Comparison of ENCODE assay signal across 8 mouse cellular contexts in the genomic region with DNA sequence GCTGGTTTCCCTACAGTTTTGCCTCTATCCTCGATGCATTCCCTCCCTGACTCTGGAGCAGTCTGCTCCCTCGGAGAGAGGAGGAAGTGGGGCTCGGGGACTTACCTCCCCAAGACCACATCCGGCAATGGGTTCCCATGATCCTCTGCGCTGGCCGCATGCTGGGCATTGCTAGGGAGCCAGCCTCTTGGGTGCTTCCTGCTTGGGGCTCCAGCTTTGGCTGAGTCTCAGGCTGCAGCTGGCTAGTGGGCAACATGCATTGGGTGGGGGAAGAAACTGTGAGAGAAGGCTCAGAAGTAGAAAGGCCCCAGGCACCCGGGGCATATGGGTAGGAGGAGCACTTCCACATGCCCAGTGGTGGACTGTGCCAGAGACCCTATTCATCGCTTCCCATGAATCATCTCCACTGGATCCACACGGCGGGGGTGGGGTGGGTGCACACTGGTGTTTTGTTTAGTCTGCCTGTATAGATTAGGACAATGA. TPM values are rescaled to one million over a fixed set of nuclear protein-coding genes. Genes with fewer than 3 reads are reported as not detected.
DNase-seq lines count a peak whose midpoint lies in the region; ATAC-seq and TF ChIP-seq lines count a peak whose summit lies in the region.

No protein-coding gene starts in this region.

- intact Hi-C loops in heart, adult 2 months (cut with DNase I), result no loop called here

- peaks cover 2% of the 10 kb centered on the region; the same call in 1 of the 2 replicates for H3K4me1 ChIP-seq in heart, adult 2 months (ENCODE audit: control insufficient read depth, insufficient read depth, low read length)
- peaks cover 28% of the 10 kb centered on the region for H3K4me1 ChIP-seq in thymus, adult 2 months (replicated peaks; ENCODE audit: control insufficient read depth, insufficient read depth, low read length)

- H3K27ac ChIP-seq in heart, adult 2 months, result peak overlapping the region; percentile 5
- H3K27ac ChIP-seq in thymus, adult 2 months (ENCODE audit: control insufficient read depth, insufficient read depth, low read length), result peak overlapping the region; percentile 84

- peak; percentile 49 for TF ChIP-seq POLR2A in heart, adult 2 months (IDR thresholded peaks at IDR 0.05; ENCODE audit: insufficient read depth, low read depth, low read length)
- peak; percentile 89 for TF ChIP-seq POLR2A in thymus, adult 2 months (IDR thresholded peaks at IDR 0.05; ENCODE audit: control insufficient read depth, extremely low read depth, insufficient read depth, low read length, poor library complexity)

- H3K27me3 ChIP-seq in heart, adult 2 months (ENCODE audit: control insufficient read depth, insufficient read depth, low read length), result no peaks in the 10 kb centered on the region
- no peaks in the 10 kb centered on the region for H3K27me3 ChIP-seq in thymus, adult 2 months (ENCODE audit: control insufficient read depth, insufficient read depth, low read length)

- WGBS in heart, adult 2 months, result 46% methylated on average over 10 of the region's 10 CpGs
- 16% methylated on average over 10 of the region's 10 CpGs for WGBS in thymus, adult 2 months

- TF ChIP-seq EP300 in heart, adult 2 months (IDR thresholded peaks at IDR 0.05; ENCODE audit: insufficient read depth, low read depth, low read length), result no peak

- H3K36me3 ChIP-seq in heart, adult 2 months (ENCODE audit: control insufficient read depth, insufficient read depth, low read length), result no peaks in the 10 kb centered on the region
- H3K36me3 ChIP-seq in thymus, adult 2 months (ENCODE audit: control insufficient read depth, insufficient read depth, low read length), result no peaks in the 10 kb centered on the region

- ATAC-seq in megakaryocyte progenitor cell, adult 5-6 weeks (replicated peaks; ENCODE audit: poor library complexity), result peak; percentile 71

- H3K4me3 ChIP-seq in heart, adult 2 months, result peak overlapping the region; percentile 14; the same call in 1 of the 2 replicates
- peak overlapping the region; percentile 61 for H3K4me3 ChIP-seq in thymus, adult 2 months (ENCODE audit: control insufficient read depth, insufficient read depth, low read length)

- DNase-seq in layer of hippocampus, adult 11-12 months (ENCODE audit: low spot score), result peak; percentile 76
- no peak for DNase-seq in layer of hippocampus, adult 9-10 months (ENCODE audit: low spot score)
- DNase-seq in T-cell, adult 2 months (ENCODE audit: low spot score), result peak; percentile 94
- DNase-seq in heart, adult 2 months, result peak; percentile 79 to 89
- DNase-seq in layer of hippocampus, postnatal 14 days (ENCODE audit: low spot score in 2 of 2), result peak; percentile 39 to 61
- DNase-seq in thymus, adult 2 months, result peak; percentile 98
- no peak for DNase-seq in embryo, embryonic 10.5 days (ENCODE audit: low spot score)

- no peaks in the 10 kb centered on the region; the same call in 1 of the 2 replicates for H3K79me2 ChIP-seq in heart, adult 2 months (replicated peaks; ENCODE audit: control insufficient read depth, insufficient read depth, low read length)

- peak overlapping the region; percentile 46 for H3K9ac ChIP-seq in heart, adult 2 months (ENCODE audit: low read depth, low read length)

- TF ChIP-seq CTCF in heart, adult 2 months (IDR thresholded peaks at IDR 0.05), result no peak
- TF ChIP-seq CTCF in thymus, adult 2 months (IDR thresholded peaks at IDR 0.05; ENCODE audit: borderline replicate concordance, control insufficient read depth, extremely low read depth, insufficient read depth, low read length, poor library complexity), result no peak

RNA-seq across cellular contexts. Expression of gene Slc6a6, which starts 4.7 kb away (rescaled TPM):
- 10 to 100 TPM; 56.4 to 96.9 TPM for total RNA-seq in heart, adult 2 months (2021)
- 86.2 and 118 TPM in 2 replicates for polyA plus RNA-seq in heart, adult 2 months (2012; rRNA removed)
- 100 to 1,000 TPM; 149 to 151 TPM for total RNA-seq in layer of hippocampus, postnatal 14 days (2021)
- 30.6 and 34.6 TPM in 2 replicates for total RNA-seq in megakaryocyte progenitor cell, adult 5-6 weeks (2015)
- total RNA-seq in megakaryocyte progenitor cell, adult 5-6 weeks (2017), result 20.7 and 26.7 TPM in 2 replicates
- 141 and 179 TPM in 2 replicates for polyA plus RNA-seq in thymus, adult 2 months (2012; rRNA removed)

Comparison
In these comparisons a context has a peak if more than half of its experiments do, and no peak if none do; other contexts are left out.
1. DNase-seq: peak in layer of hippocampus, adult 11-12 months (single experiment), T-cell, adult 2 months (single experiment), heart, adult 2 months (2 of 2), layer of hippocampus, postnatal 14 days (2 of 2) and thymus, adult 2 months (single experiment); none in layer of hippocampus, adult 9-10 months (single experiment) and embryo, embryonic 10.5 days (single experiment).